Mouse (Mus musculus): ENCODE results near the gene Klhdc8a.
"Not testable (repeated sequence)": the region's sequence is repeated elsewhere in the genome, so short reads cannot be mapped to it uniquely, and the experiment has no call there.

The Klhdc8a gene

GRCm38 (mm10) chr1:132343656-132344055, 45.2 kb downstream of the Klhdc8a start:
- no peak for DNase-seq (ENCODE audit: low spot score in 2 of 2)

- DNase-seq (ENCODE audit: low spot score in 2 of 2) = no peak
These were observed 47.1 kb downstream of the Klhdc8a start for GRCm38 (mm10) chr1:132345514-132345913.

- DNase-seq (ENCODE audit: low spot score in 2 of 2) = no peak
These were observed 47.9 kb downstream of the Klhdc8a start for GRCm38 (mm10) chr1:132346134-132346851.

DNA sequence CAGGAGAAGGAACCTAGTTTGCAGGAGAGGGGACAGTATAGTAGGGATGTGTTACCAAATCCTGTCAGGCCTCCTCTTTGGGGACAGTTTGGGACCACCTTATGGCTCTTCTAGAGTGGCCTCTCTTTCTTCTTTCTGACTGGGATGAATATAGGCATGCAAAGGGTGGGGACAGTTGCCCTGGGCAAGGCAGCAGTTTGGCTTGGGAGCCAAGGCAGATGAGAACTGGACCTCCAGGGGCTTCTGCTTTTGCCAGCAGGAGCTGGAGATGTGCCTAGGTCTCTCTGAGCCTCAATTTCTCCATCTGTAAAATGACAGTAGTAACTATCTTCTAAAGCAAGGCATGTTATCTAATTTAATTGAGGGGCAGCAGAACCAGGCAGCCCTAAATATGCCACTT, 48.5 kb downstream of the Klhdc8a start:
- DNase-seq (ENCODE audit: low spot score in 2 of 2) = no peak

DNA sequence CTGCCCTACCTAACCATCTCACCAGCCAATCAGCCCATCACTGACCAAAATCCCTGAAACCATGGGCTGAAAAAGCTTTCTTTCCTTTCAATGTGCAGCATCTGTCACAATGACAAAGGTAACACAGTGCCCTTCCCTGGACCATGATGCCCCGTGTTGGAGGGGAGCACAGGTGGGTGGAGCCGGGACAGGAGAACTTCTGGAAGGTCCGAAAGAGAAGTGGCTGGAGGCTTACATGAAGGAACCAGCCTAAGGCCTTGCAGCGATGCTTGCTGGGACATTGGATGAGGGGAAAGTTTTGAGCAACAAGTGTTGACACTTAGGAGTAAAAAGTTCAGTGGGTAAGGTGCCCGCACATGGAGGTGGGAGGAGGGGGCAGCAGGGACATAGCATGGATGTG, 50.0 kb downstream of the Klhdc8a start:
- DNase-seq (ENCODE audit: low spot score in 2 of 2) = no peak

DNA sequence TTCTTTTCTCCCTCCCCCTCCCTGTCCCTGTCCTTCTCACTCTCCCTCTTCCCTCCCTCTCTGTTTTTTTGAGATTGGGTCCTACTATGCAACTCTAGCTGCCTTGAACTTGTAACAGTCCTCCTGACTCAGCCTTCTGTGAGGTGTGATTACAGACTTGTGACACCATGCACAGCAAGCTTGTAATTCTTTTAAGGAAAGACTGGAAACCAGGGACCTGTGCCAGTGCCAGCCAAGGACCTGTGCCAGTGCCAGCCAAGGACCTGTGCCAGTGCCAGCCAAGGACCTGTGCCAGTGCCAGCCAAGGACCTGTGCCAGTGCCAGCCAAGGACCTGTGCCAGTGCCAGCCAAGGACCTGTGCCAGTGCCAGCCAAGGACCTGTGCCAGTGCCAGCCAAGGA, 50.6 kb downstream of the Klhdc8a start:
- DNase-seq (ENCODE audit: low spot score in 2 of 2) = not testable (repeated sequence)

DNA sequence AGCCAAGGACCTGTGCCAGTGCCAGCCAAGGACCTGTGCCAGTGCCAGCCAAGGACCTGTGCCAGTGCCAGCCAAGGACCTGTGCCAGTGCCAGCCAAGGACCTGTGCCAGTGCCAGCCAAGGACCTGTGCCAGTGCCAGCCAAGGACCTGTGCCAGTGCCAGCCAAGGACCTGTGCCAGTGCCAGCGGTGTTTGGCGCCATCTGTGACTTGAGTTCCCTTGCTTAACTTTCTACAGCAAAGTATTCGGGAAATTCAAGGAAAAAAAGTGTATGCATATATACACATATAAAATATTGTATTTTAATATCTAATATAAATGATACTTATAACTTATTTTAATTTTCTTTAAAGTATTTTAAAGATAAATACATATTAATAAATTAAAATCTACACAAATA, 51.2 kb downstream of the Klhdc8a start:
- not testable (repeated sequence) for DNase-seq (ENCODE audit: low spot score in 2 of 2)

DNA sequence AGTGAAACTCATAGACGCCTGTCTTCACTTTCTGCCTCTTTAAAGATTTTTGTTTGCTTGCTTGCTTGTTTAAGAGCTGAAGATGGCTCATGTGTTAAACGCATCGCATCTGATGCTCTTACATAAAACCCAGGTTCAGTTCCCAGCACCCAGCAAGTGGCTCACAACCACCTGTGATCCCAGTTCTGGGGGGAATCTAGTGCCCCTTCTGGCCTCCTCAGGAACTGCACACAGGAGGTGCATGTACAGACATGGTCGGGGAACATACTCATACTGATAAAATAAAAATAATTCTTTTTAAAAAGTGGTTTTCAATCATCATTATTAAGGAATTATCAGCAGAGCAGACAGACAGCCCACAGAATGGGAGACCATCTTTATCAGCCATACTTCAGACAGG, 52.6 kb downstream of the Klhdc8a start:
- no peak for DNase-seq (ENCODE audit: low spot score in 2 of 2)

- no peak for DNase-seq (ENCODE audit: low spot score in 2 of 2)
These were observed 55.0 kb downstream of the Klhdc8a start for GRCm38 (mm10) chr1:132353389-132353788.

- no peak for DNase-seq (ENCODE audit: low spot score in 2 of 2)
These were observed 55.8 kb downstream of the Klhdc8a start for GRCm38 (mm10) chr1:132354234-132354633.

GRCm38 (mm10) chr1:132355162-132355601, 56.8 kb downstream of the Klhdc8a start:
- DNase-seq (ENCODE audit: low spot score in 2 of 2) = no peak

GRCm38 (mm10) chr1:132355841-132356242, 57.4 kb downstream of the Klhdc8a start:
- DNase-seq (ENCODE audit: low spot score in 2 of 2) = peak in 1 of 2 experiments; percentile 93

DNA sequence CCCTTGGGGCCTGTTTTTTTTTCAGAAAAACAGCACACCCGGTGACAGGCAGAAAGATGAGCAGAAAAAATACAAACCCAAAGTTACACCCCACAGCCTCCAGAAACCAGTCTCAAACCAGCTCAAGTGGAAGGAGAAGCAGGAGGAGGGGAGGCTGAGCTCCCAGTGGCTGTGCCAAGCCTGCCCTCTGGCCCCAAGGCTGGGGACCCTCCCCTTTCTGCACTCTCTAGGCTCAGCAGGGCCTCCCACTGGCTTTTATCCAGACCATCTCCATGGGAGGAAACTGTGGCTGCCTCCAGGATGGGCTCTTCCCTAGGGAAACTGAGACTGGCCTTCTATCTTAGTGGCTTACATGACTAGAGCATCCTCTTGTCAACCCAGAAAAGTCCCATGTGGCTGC, 58.4 kb downstream of the Klhdc8a start:
- DNase-seq (ENCODE audit: low spot score in 2 of 2) = no peak

Data from left cerebral cortex, adult 9 months (tissue).